Mouse (Mus musculus) hindbrain, embryonic 13.5 days (tissue): ENCODE results near the gene Fkbp10. TPM values are rescaled to one million over a fixed set of nuclear protein-coding genes. Genes with fewer than 3 reads are reported as not detected.
A peak's percentile ranks its signal among the peaks of the same experiment; 100 is the strongest.

Source experiments
- ATAC-seq: fragments of 200-750 bp; cut with Nextera tagmentation; 2 replicates; pipeline ENCODE4 v1.8.0; 2017; ENCODE audit warnings: moderate TSS enrichment; ENCODE audit not compliant: low FRiP score
- H3K27ac ChIP-seq: fragments of 300-500 bp; sonication (generic); 2 replicates; pipeline ENCODE4 v1.5.1; 2015; ENCODE audit warnings: inconsistent platforms, mild to moderate bottlenecking, moderate library complexity
- H3K27me3 ChIP-seq: fragments of 300-500 bp; sonication (generic); 2 replicates; pipeline ENCODE4 v1.6.1; 2015; ENCODE audit warnings: mild to moderate bottlenecking, inconsistent platforms
- H3K36me3 ChIP-seq: fragments of 300-500 bp; sonication (generic); 2 replicates; pipeline ENCODE4 v1.6.1; 2015; ENCODE audit warnings: mild to moderate bottlenecking, inconsistent platforms
- H3K4me1 ChIP-seq: fragments of 300-500 bp; sonication (generic); replicated peaks from 2 replicates; pipeline ENCODE4 v1.6.1; 2015; ENCODE audit warnings: inconsistent platforms
- H3K4me2 ChIP-seq: fragments of 300-500 bp; sonication (generic); 2 replicates; pipeline ENCODE4 v1.6.1; 2015; ENCODE audit warnings: inconsistent platforms, mild to moderate bottlenecking, moderate library complexity
- H3K4me3 ChIP-seq: fragments of 300-500 bp; sonication (generic); 2 replicates; pipeline ENCODE4 v1.5.1; 2015; ENCODE audit warnings: mild to moderate bottlenecking, inconsistent platforms
- H3K9ac ChIP-seq: fragments of 300-500 bp; sonication (generic); 2 replicates; pipeline ENCODE4 v1.6.1; 2015; ENCODE audit warnings: mild to moderate bottlenecking, inconsistent platforms
- H3K9me3 ChIP-seq: fragments of 300-500 bp; sonication (generic); 2 replicates; pipeline ENCODE4 v1.6.1; 2016; ENCODE audit warnings: inconsistent platforms
- WGBS: fragments of 180-500 bp; shearing (Covaris S2); methylation state at CpG from one replicate; pipeline ENCODE4 v1.1.7; 2015; 5-methylcytosine and 5-hydroxymethylcytosine counted together
- polyA plus RNA-seq: library from polyadenylated mRNA; unstranded; fragments of >200 nt; fragmentation: Nextera tagmentation; extraction: Ambion mirVana; gene quantifications from 2 replicates; pipeline ENCODE4 v1.2.1, GENCODE M21; 2015

The Fkbp10 gene
- polyA plus RNA-seq, 1 experiment from 2014 or later, result 27.2 TPM

GRCm38 (mm10) chr11:100404456-100405074, 10.9 kb upstream of the Fkbp10 start:
- Histone ChIP-seq H3K9ac (no peak overlapping the region), H3K4me2 (no peak overlapping the region)
- 92% methylated on average over 3 of the region's 3 CpGs for WGBS

GRCm38 (mm10) chr11:100406273-100406672, 9.2 kb upstream of the Fkbp10 start:
- 86% methylated on average over 8 of the region's 8 CpGs for WGBS
- no peak for ATAC-seq
- H3K36me3 ChIP-seq, result peaks cover 4% of the 10 kb centered on the region; the same call in 1 of the 2 replicates

More at GRCm38 (mm10) chr11:100404456-100405074, 10.9 kb upstream of the Fkbp10 start:
- H3K27me3 ChIP-seq, result 0 out of 2 replicates have a peak, but pooled peaks cover 4% of the 10 kb centered on the region
- H3K27ac ChIP-seq, result no peak overlapping the region
- H3K9me3 ChIP-seq, result no peaks in the 10 kb centered on the region
- H3K36me3 ChIP-seq, result no peaks in the 10 kb centered on the region; the same call in 1 of the 2 replicates
- H3K4me1 ChIP-seq, result 0 out of 2 replicates have a peak, but pooled peaks cover 5% of the 10 kb centered on the region
- ATAC-seq, result no peak
- H3K4me3 ChIP-seq, result no peak overlapping the region

GRCm38 (mm10) chr11:100406995-100407705, 8.3 kb upstream of the Fkbp10 start:
- ATAC-seq, result no peak
- H3K9ac ChIP-seq, result no peak overlapping the region
- peaks cover 9% of the 10 kb centered on the region for H3K4me1 ChIP-seq
- H3K27me3 ChIP-seq, result no peaks in the 10 kb centered on the region
- no peak overlapping the region for H3K27ac ChIP-seq
- H3K4me2 ChIP-seq, result no peak overlapping the region
- no peak overlapping the region for H3K4me3 ChIP-seq
- 85% methylated on average over 5 of the region's 5 CpGs for WGBS
- no peaks in the 10 kb centered on the region for H3K9me3 ChIP-seq
- H3K36me3 ChIP-seq, result peaks cover 4% of the 10 kb centered on the region; the same call in 1 of the 2 replicates

More at GRCm38 (mm10) chr11:100406273-100406672, 9.2 kb upstream of the Fkbp10 start:
- Histone ChIP-seq H3K9ac (no peak overlapping the region), H3K27me3 (no peaks in the 10 kb centered on the region), H3K4me3 (no peak overlapping the region), H3K27ac (no peak overlapping the region), H3K4me2 (no peak overlapping the region), H3K4me1 (0 out of 2 replicates have a peak, but pooled peaks cover 5% of the 10 kb centered on the region), H3K9me3 (no peaks in the 10 kb centered on the region)

GRCm38 (mm10) chr11:100408076-100408834, 7.2 kb upstream of the Fkbp10 start:
- ATAC-seq, result no peak
- Histone ChIP-seq H3K4me3 (no peak overlapping the region), H3K9ac (no peak overlapping the region), H3K27me3 (peaks cover 9% of the 10 kb centered on the region), H3K27ac (no peak overlapping the region; the same call in 1 of the 2 replicates), H3K4me1 (peaks cover 17% of the 10 kb centered on the region), H3K4me2 (no peak overlapping the region), H3K36me3 (peaks cover 4% of the 10 kb centered on the region; the same call in 1 of the 2 replicates), H3K9me3 (no peaks in the 10 kb centered on the region)
- WGBS, result 45% methylated on average over 10 of the region's 10 CpGs

- H3K4me3 ChIP-seq, result no peak overlapping the region
- ATAC-seq, result no peak
- WGBS, result 93% methylated on average over 12 of the region's 12 CpGs
Measured at GRCm38 (mm10) chr11:100408835-100409462, 6.5 kb upstream of the Fkbp10 start.

GRCm38 (mm10) chr11:100409686-100410085, 5.8 kb upstream of the Fkbp10 start:
- H3K4me1 ChIP-seq, result peaks cover 29% of the 10 kb centered on the region
- ATAC-seq, result no peak
- no peak overlapping the region for H3K9ac ChIP-seq
- H3K9me3 ChIP-seq, result no peaks in the 10 kb centered on the region
- no peak overlapping the region for H3K4me3 ChIP-seq
- H3K27me3 ChIP-seq, result peaks cover 18% of the 10 kb centered on the region
- H3K27ac ChIP-seq, result no peak overlapping the region
- H3K36me3 ChIP-seq, result peaks cover 4% of the 10 kb centered on the region; the same call in 1 of the 2 replicates
- WGBS, result 80% methylated on average over 3 of the region's 3 CpGs
- no peak overlapping the region for H3K4me2 ChIP-seq

More at GRCm38 (mm10) chr11:100408835-100409462, 6.5 kb upstream of the Fkbp10 start:
- H3K27ac ChIP-seq, result no peak overlapping the region
- H3K4me2 ChIP-seq, result no peak overlapping the region
- H3K9ac ChIP-seq, result no peak overlapping the region
- H3K36me3 ChIP-seq, result peaks cover 4% of the 10 kb centered on the region; the same call in 1 of the 2 replicates
- peaks cover 24% of the 10 kb centered on the region for H3K4me1 ChIP-seq
- peaks cover 16% of the 10 kb centered on the region for H3K27me3 ChIP-seq
- H3K9me3 ChIP-seq, result no peaks in the 10 kb centered on the region

GRCm38 (mm10) chr11:100411736-100412135, 3.8 kb upstream of the Fkbp10 start:
- Histone ChIP-seq H3K9me3 (no peaks in the 10 kb centered on the region), H3K9ac (no peak overlapping the region), H3K27ac (no peak overlapping the region), H3K4me2 (no peak overlapping the region), H3K27me3 (peaks cover 38% of the 10 kb centered on the region), H3K36me3 (peaks cover 4% of the 10 kb centered on the region; the same call in 1 of the 2 replicates), H3K4me3 (no peak overlapping the region), H3K4me1 (peaks cover 40% of the 10 kb centered on the region)
- no peak for ATAC-seq
- 87% methylated on average over 11 of the region's 11 CpGs for WGBS

- no peaks in the 10 kb centered on the region for H3K9me3 ChIP-seq
- 79% methylated on average over 11 of the region's 11 CpGs for WGBS
- H3K9ac ChIP-seq, result peak overlapping the region; percentile 80
- no peak for ATAC-seq
- no peak overlapping the region for H3K27ac ChIP-seq
- peak overlapping the region; percentile 65 for H3K4me2 ChIP-seq
- peaks cover 46% of the 10 kb centered on the region for H3K27me3 ChIP-seq
- H3K4me1 ChIP-seq, result peaks cover 40% of the 10 kb centered on the region
- H3K4me3 ChIP-seq, result peak overlapping the region; percentile 63
- peaks cover 4% of the 10 kb centered on the region; the same call in 1 of the 2 replicates for H3K36me3 ChIP-seq
Measured at GRCm38 (mm10) chr11:100413541-100413940, 2.0 kb upstream of the Fkbp10 start.

GRCm38 (mm10) chr11:100414021-100414913, 1.2 kb upstream of the Fkbp10 start, which contains the start of gene P3h4:
Gene P3h4 (minus strand): TSS chr11:100414836.
- WGBS, result 2% methylated on average over 91 of the region's 93 CpGs
- Histone ChIP-seq H3K27me3 (peaks cover 46% of the 10 kb centered on the region), H3K36me3 (peaks cover 4% of the 10 kb centered on the region; the same call in 1 of the 2 replicates), H3K4me1 (peaks cover 40% of the 10 kb centered on the region), H3K4me2 (peak within 1 kb of the TSS; percentile 65), H3K4me3 (peak within 1 kb of the TSS; percentile 63), H3K27ac (peak within 1 kb of the TSS; percentile 79), H3K9ac (peak within 1 kb of the TSS; percentile 80), H3K9me3 (no peaks in the 10 kb centered on the region)
- peak; percentile 93 for ATAC-seq

- ATAC-seq, result no peak
- 32% methylated on average over 8 of the region's 8 CpGs for WGBS
- Histone ChIP-seq H3K9me3 (no peaks in the 10 kb centered on the region), H3K4me2 (no peak overlapping the region), H3K27me3 (peaks cover 9% of the 10 kb centered on the region), H3K36me3 (no peaks in the 10 kb centered on the region; the same call in 1 of the 2 replicates), H3K27ac (no peak overlapping the region), H3K9ac (no peak overlapping the region), H3K4me3 (no peak overlapping the region), H3K4me1 (peaks cover 3% of the 10 kb centered on the region; the same call in 1 of the 2 replicates)
Measured at GRCm38 (mm10) chr11:100421537-100421936, 6.0 kb downstream of the Fkbp10 start.

- H3K4me2 ChIP-seq, result no peak overlapping the region
- no peaks in the 10 kb centered on the region for H3K27me3 ChIP-seq
- H3K36me3 ChIP-seq, result no peaks in the 10 kb centered on the region; the same call in 1 of the 2 replicates
- 89% methylated on average over 7 of the region's 7 CpGs for WGBS
- ATAC-seq, result no peak
- no peaks in the 10 kb centered on the region for H3K9me3 ChIP-seq
- H3K27ac ChIP-seq, result no peak overlapping the region
- no peak overlapping the region for H3K4me3 ChIP-seq
- H3K4me1 ChIP-seq, result peaks cover 3% of the 10 kb centered on the region; the same call in 1 of the 2 replicates
- peak overlapping the region; percentile 24; the same call in 1 of the 2 replicates for H3K9ac ChIP-seq
Measured at GRCm38 (mm10) chr11:100423836-100424235, 8.3 kb downstream of the Fkbp10 start.
